Mouse (Mus musculus): ENCODE measurements around the gene Btg2. TPM values are rescaled to one million over a fixed set of nuclear protein-coding genes. Genes with fewer than 3 reads are reported as not detected.

Gene Btg2
- 291 to 366 TPM (median 339 TPM) in 4 replicates for total RNA-seq (2023)

DNA sequence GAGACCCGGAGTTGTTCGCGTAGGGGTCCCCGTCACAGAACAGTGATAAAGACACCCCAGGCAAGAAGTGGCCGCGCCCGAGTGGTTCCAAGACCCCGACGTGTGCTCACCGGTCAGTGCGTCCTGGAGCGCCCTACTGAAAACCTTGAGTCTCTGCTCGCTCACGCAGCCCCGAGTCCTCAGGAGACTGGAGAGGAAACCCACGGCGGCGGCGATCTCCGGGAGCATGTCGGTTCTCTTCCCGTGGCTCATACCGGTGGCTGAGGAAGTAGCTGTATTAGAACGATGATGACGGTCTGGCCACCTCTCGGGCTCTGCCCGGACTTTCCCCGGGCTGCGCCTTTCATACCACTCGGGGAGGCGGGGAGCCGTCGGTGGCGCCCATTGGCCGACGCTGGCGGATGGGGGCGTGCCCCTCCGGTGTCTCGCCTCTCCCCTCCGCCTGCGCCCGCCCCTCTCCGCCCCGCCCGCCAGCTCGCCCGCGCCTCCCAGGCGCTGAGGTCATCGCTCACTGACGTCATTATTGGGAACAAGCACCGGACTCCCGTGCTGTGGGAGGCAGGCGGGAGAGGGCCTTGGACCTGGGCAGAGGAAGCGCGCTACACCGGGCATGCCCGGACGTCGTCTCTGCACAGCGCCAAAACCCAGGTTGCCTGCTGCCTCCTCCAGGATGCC, at the start of gene Btg2:
TSS of gene Btg2 (minus strand) at position 319 of the 675 bp plus-strand sequence.

DNA sequence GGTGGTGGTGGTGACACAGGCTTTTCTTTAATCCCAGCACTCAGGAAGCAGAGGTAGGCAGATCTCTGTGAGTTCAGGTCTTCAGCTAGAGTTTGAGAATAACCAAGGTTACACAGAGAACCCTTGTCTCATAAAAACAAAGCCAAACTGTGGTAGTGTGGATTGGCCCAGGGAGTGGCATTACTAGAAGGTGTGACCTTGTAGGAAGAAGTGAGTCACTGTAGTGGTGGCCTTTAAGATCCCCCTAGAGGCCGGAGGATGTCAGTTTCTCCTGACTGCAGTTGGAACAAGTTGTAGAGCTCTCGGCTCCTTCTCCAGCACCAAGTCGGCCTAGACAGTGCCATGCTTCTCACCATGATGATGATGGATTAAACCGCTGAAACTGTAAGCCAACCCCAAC, 32.1 kb upstream of the Btg2 start, which contains the start of gene Chit1:
TSS of gene Chit1 (plus strand) at position 264 of the 400 bp plus-strand sequence.

DNA sequence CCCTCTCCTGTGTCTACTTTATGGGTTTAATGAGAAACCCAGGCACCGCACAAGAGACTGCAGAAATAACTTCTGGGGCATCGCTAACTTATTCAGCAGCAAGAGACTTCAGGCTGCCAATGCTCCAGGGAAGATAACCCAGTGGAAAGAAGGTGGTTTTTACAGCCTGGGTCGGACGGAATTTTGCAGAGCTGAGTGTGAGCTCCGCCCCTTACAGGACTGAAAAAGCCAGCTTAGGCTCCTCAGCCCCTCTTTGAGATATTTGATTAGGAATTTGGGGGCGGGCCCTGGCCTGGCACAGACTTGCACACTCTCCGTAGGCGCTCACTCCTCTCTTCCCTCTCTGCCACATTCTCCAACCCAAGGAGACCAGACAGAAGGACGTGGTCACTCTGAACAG, 41.7 kb downstream of the Btg2 start, which contains the start of gene Fmod:
TSS of gene Fmod (plus strand) at position 83 of the 400 bp plus-strand sequence.

Other genes starting within 250 kb of the Btg2 start
- gene Optc, start 171.1 kb downstream of the Btg2 start, total RNA-seq (2023) = not detected in 4 replicates
- gene Prelp, start 157.7 kb downstream of the Btg2 start, total RNA-seq (2023) = not detected in 4 replicates
- gene Fmod, start 41.9 kb downstream of the Btg2 start, total RNA-seq (2023) = not detected in 4 replicates
- gene Chit1, start 32.1 kb upstream of the Btg2 start, total RNA-seq (2023) = not detected in 4 replicates
- not detected in 4 replicates for gene Chil1, start 103.1 kb upstream of the Btg2 start, total RNA-seq (2023)
- not detected in 4 replicates for gene Mybph, start 114.3 kb upstream of the Btg2 start, total RNA-seq (2023)
- gene Adora1, start 156.3 kb upstream of the Btg2 start, total RNA-seq (2023) = not detected in 4 replicates
- not detected in 4 replicates for gene Myog, start 210.9 kb upstream of the Btg2 start, total RNA-seq (2023)

All from B cell, adult 62 days (primary cell).